Mouse (Mus musculus): Measurements from ENCODE around the gene Dbx1. TPM values are rescaled to one million over a fixed set of nuclear protein-coding genes. Genes with fewer than 3 reads are reported as not detected.
A peak's percentile ranks its signal among the peaks of the same experiment; 100 is the strongest.

The Dbx1 gene
- polyA plus RNA-seq, 1 experiment = not detected

DNA sequence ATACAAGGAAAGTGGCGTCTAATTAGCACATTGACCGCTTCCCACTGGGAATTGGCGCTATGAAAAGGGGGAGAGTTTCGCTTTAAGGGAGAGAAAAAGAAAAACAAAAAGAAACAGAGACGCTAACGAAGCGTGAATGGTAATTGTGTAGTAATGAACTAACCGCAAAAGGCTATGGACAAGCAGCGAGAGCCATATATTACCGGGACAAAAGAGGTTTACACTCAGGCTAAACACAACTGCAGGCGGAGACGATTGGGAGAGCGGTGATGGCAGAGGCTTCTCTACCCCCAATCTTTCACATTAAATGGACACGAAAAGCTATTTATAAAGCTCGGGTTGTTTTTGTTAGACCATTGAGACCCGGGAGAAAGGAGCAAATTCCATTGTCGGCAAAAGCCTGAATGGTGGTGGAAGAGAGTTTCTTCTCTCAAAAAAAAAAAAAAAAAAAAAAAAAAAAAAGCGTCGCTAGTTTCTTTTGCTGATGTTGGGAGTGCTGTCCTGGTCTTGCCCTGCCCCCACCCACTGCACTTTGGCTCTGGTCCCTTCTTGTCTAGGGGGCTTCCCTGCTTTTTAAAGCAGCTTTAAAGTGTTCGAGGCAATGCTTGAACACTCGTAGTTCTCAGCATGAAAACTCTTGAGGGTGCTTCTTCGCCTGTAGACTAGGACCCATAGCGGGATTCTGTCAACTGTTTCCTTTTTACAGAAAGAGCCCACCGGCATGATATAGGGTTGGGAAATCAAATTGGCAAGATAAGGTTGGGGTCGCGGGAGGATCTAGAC is 2.2 kb downstream of the Dbx1 start:
- 2% methylated on average over 26 of the region's 26 CpGs for WGBS
- no peak for DNase-seq (ENCODE audit: low read depth, low spot score)

DNA sequence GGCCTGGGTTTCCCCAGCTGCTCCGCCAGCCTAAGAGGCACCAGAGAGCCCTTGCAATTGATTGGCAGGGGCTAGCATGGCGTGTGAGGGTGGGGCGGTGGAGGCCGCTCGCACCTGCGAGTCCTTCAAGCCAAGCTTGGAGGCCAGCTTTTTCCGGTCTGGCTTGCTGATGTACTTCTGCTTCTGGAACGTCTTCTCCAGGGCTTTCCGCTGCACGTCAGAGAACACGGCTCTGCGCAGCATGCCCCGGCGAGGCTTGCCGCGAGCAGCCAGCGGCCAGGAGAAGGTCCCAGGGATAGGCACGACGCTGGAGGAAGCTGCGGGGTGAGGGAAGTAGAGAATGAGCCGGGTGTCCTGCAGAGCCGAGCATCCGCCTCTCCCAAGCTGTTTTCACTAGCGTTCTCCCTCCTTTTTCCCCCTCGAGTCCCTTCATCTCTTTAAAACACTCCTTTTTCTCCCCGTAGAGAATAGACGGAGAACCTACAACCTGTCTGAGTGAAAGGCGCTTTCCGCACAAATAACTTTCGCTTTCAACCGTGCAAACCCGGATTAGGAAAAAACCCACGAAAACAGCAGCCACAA is 3.2 kb downstream of the Dbx1 start:
- DNase-seq (ENCODE audit: low read depth, low spot score) = no peak
- 1% methylated on average over 33 of the region's 33 CpGs for WGBS

DNA sequence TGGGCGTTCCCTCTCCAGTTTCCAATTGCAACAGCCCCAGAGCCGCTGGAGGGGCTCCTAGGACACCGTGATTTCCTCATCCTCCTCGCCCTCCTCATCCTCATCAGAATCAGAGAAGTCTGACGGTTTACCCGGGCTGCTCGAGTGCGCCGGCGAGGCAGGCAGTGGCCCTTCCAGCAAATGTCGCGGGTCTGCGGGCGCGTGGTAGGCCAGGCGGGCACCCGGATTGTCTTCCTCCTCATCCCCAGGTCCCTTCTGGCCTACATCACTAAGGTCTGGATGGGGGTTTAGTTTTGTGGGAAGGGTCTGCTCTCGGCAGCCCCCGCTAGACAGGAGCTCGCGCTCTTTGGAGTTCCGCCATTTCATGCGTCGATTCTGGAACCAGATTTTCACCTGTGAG is 4.3 kb downstream of the Dbx1 start:
- 6% methylated on average over 24 of the region's 24 CpGs for WGBS
- no peak for DNase-seq (ENCODE audit: low read depth, low spot score)

DNA sequence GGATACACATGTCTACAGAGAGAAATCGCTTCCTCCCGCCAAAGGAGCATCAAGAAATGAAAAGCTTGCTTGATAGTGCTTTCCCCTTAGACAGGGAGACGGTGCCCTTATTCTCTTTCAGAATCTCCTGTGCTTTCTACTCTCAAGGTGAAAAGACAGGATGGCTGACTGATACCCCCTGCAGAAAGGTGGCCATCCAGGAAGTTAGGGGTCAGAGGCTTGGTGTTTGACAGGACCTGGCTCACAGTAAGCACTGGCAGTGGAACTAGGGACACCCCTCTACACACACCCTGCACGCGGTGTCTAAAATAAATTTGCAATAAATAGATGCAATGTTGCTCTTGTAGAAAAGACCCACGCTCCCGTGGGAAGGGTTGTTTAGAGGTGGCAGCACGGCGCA is 4.8 kb downstream of the Dbx1 start:
- DNase-seq (ENCODE audit: low read depth, low spot score) = no peak
- WGBS = 19% methylated on average over 9 of the region's 9 CpGs

DNA sequence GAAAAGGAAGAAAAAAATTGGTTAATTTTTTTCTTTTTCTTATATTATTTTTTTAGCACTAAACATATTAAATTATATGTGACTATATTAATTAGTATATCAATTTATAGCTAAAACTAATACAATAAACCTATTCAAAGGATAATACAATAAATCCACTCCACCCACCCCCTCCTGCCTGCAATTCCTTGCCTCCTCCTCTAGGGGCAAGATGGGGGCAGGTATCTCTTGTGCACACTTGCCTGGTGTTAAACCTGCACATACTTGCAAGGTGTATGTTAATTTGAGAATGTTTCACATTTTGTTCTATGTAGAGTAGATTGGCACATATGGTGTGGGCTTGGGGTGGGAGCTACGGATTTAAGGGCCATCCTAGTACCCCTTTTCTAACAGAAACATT is 16.5 kb downstream of the Dbx1 start:
- DNase-seq (ENCODE audit: low read depth, low spot score) = no peak
- 86% methylated on average over 1 of the region's 1 CpGs for WGBS

DNA sequence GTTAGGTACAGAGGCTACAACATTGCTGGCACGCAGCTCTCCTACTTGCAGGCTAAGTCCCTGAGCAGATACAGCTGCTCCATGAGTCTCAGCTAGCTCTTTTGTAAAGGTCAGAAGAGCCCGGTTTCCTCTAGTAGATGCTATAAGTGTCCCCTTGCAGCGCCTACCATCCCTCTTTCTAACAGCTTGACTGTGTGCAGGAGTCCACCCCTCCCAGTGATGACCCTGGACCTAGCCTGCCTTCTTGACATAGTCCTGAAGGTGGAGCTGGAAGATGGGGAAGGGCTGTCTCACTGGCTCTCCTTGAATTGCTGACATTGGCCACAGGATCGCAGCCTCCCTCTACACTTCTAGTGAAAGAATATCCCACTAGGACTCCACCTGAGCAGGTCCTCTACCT is 19.6 kb downstream of the Dbx1 start:
- WGBS = 84% methylated on average over 4 of the region's 4 CpGs
- DNase-seq (ENCODE audit: low read depth, low spot score) = no peak

DNA sequence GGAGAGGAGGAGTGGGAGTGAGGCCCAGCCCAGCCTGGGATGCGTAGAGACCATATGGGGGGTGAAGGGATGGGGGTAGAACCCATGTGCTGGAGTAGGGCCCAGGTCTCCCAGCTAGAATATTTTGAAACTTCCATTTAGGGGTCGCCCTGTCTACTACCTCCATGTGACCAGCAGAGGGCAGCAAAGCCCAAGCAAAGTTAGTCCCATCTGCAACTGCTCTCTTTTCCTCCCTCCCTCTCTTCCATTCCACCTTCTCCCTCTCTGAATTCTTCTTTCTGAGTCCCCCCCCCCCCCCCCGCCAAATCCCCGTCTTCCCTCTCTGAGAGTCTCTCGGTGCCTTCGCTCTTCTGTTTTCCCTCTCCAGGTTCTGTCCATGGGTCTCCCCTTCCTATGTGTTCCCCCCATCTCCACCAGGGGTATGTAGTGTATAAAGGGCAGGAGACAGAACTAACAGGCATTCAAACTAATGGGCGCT is 20.4 kb downstream of the Dbx1 start:
- peak; percentile 27 for DNase-seq (ENCODE audit: low read depth, low spot score)
- WGBS = 4% methylated on average over 7 of the region's 7 CpGs

DNA sequence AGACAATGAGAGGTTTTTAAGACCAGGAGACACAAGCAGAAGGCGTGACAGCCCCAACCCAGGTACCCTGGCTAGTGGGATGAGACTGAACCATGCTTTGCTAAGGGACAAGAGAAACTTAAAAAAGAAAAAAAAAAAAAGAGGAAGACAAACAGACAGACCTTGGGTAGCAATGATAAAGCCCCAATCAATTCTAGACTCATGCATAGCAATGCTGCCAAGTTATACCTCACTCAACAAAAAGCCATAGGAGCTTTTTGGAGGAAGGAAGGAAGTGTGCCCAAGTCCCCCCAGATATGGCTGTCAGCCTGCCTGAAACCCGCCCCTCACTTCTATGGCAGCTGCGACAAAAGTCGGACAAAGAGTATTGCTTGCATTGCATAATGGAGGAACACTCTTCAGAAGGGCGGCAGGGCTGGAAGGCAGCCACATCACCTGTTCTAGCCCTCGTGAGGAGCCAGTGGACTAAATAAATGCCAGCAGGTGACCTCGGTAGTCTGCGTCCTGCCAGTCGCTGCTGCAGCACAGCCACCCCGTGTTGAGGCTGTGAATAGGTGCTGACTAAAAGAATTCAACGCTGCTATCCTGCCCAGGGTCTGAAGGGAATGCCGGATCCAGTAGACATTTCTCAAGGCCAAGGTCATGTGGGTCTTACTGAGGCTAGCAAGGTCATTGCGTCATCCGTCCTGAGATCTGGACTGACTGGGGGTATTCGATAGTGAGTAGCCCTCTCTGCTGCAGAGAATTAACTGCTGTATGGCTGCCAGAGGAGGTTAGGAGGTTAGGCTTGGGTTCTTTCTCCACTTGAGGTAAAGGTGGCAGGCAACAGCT is 31.5 kb downstream of the Dbx1 start:
- no peak for DNase-seq (ENCODE audit: low read depth, low spot score)
- 86% methylated on average over 15 of the region's 15 CpGs for WGBS

DNA sequence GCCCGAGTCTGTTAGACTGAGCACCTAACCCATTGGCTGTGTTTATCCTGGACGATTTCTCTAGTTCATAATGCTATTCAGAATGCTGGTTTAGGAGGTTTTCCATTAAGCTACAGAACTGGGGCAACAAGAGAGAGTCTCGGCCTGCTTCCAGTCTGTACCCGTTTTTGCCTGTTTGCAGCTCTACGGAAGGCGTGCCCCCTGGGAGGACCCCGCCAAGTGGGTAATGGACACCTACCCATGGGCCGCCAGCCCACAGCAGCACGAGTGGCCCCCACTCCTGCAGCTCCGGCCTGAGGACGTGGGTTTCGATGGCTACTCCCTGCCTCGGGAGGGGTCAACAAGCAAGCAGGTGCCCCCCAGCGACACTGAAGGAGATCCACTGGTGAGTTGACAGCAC is 32.4 kb downstream of the Dbx1 start:
- 94% methylated on average over 14 of the region's 14 CpGs for WGBS

DNA sequence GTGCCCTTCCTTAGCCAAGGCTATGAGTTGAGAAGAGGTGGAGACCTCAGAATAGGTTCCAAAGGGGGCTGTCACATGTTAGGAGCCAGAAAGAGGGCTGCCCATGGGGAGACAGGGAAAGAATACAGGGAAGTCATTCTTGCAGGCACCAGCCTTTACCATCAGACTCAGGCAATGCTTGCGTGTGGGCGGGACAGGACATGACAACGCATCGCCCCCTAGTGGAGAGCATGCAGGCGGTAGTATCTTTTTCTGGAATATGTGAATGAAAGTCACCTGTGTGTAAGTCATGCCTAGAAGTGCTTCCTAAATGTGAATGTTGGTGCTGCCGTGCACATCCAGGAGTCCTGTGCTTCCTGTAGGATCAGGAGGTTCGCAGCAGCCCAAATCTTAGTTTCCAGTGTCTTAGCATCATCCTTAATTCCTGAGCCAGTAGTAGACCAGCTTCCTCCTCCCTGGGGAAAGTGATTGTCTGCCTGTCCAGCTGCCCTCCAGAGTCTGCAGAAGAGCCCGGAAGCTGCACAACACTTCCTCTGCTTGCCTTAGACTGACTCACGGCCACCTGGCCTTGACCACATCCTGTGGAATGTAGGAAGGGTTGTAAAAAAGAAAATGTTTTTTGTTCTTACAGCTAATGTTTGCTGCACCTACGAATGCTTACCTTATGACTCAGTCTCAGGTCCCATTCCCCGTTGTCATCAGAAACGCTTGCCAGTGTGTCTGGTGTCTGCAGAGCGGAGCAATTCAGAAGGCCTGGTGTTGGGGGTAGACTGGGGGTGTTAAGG is 35.3 kb downstream of the Dbx1 start:
- DNase-seq (ENCODE audit: low read depth, low spot score) = peak; percentile 44
- WGBS = 18% methylated on average over 13 of the region's 13 CpGs

More for the DNA sequence above, 32.4 kb downstream of the Dbx1 start:
- DNase-seq (ENCODE audit: low read depth, low spot score) = no peak

DNA sequence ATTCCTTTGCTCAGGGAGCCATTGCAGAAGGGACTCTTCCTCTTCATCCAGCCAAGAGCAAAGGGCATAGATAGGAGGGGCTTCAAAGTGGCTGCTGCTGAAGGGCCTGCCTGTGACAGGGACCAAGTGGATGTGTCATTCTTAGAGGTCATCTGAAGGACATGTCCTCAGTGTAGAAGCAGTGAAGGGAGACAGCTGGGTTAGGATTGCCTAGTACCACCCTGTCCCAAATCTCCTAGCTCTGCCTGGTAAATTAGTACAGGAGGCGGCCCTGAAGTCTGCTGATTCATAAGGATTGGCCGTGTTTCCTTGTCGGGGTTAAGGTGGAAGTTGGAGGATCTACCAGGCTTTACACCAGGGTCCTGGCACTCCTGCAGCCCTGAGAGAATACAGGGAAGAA is 36.7 kb downstream of the Dbx1 start:
- DNase-seq (ENCODE audit: low read depth, low spot score) = no peak
- 81% methylated on average over 3 of the region's 3 CpGs for WGBS

DNA sequence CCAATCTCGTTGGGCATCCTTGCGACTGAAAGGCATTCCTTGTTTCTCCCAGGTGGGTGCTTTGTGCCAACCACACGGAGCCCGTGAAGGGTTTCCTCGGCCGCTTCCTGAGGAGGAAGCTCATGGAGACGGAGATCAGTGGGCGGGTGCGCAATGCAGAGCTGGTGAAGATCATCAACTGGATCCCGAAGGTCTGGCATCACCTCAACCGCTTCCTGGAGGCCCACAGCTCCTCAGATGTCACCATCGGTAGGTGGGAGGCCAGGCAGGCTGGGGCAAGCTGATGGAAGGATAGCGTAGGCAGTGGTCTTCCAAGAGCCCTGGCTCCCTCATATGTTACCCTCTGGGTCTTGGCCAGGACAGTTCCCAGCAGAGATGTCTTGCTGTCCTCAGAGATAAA is 38.4 kb downstream of the Dbx1 start:
- 89% methylated on average over 13 of the region's 13 CpGs for WGBS
- no peak for DNase-seq (ENCODE audit: low read depth, low spot score)

DNA sequence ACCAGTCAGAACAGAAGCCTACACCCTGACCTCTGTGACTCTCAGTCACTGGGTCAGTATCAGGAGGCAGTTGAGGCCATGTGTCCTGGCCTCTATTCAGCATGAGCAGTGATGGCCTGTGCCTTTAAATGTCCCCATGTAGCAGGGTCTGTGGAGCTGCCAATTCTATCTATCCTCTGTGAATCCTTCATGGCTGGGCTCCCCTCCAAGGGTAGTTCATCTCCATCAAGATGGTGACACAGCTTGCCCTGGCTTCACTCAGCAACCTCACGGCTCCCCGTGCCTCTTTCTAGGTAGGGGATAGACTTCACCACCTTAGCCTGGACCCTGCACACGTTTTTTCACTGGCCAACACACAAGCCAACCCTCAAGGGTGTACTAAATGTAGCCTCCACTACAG is 38.9 kb downstream of the Dbx1 start:
- 87% methylated on average over 3 of the region's 3 CpGs for WGBS

DNA sequence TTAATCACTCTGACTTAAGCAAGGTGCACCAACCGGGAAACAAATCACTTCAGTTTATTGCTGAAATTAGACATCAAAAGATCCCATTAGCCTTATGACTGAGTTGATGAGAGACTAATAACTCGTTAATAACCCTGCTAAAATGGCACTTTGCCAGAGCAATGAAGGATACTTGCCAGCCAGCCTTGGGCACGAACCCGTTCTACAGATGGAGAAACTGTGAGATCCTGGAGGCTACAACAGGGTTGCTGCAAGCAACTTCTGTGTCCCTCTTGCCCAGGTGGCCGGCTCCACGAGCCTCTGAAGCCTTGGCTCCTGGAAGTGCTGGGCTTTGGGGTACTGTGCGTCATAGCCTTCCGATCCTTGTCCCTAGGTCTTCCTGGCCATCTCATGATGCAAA is 47.0 kb downstream of the Dbx1 start:
- 88% methylated on average over 8 of the region's 8 CpGs for WGBS
- DNase-seq (ENCODE audit: low read depth, low spot score) = no peak

More for the DNA sequence above, 38.9 kb downstream of the Dbx1 start:
- no peak for DNase-seq (ENCODE audit: low read depth, low spot score)

DNA sequence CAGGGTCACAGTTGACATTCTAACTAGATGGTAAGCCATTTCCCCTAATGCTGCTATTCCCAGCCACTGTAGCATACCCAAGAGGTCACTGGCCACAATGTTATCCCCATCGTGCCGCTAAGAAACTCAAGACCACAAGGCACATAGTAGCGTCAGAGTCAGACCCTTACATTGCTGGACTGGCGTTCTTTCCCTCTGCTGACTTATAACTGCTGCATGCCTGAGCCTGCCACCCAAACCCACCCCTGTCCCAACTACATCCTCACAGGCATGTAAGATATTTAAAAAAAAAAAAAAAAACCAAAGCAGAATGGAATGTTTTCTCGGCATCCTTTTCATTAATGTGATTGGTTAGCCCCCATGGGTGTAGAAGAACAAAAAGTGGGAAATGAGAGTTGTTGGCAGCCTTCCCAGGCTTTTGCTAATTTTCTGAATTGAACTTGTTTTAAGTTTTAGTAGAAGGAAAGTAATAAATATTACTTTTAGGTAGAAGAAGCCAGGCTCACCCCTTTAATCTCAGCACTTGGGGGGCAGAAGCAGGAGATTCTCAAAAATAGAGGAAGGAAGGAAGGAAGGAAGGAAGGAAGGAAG is 50.0 kb downstream of the Dbx1 start:
- WGBS = 85% methylated on average over 5 of the region's 5 CpGs
- DNase-seq (ENCODE audit: low read depth, low spot score) = no peak

DNA sequence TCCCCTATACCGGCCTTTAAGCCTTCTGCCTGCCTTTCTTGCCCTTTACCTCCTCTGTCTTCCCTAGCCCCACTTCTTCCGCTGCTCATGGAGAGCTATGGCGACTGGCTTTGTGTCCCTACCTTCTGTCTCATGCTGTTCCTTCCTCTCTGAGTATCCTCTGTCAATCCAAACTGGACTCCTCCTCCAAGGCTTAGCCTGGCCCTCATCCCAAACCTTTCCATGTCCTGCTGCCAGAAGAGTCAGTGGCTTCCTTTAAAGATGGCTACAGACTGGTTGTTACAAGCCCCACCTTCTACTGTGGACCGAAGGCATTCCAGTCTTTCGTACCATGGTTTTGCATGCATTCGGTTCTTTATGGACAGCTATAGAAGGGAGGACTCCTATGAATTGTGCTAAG is 53.5 kb downstream of the Dbx1 start:
- DNase-seq (ENCODE audit: low read depth, low spot score) = no peak
- WGBS = 96% methylated on average over 6 of the region's 6 CpGs

DNA sequence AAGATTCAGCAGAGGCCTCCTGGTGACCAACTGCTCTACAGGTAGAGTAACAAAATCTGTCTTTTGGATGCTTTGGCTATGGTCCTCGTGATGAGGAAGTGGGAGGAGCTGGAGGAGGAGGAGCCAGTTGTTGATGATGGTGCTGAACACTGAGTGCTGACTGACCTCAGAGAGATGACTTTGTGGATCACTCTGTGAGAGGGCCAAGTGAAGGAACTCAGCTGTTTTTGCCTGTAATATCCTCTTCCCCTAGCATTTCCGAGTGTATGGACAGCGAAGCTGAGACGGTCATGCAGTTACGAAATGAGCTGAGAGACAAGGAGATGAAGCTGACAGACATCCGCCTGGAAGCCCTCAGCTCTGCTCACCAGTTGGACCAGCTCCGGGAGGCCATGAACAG is 54.1 kb downstream of the Dbx1 start:
- 80% methylated on average over 7 of the region's 7 CpGs for WGBS
- DNase-seq (ENCODE audit: low read depth, low spot score) = no peak

DNA sequence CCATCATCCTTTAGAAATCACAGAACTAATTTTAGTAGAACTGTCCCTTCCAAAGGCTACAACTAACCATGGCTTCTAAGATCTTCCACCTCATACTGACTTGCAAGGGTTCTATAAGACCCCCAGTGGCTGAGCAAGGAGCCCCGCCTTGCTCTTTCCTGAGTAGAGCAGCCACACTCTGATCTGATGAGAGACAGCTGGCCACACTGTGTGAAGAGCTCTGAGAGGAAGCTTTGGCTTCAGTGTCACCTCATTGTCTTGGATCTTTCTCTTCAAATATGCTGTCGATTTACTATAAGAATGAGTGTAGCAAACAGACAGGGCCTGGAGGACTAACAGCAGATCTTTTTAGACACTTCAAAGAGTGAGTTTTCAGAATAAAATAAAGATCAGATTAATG is 54.7 kb downstream of the Dbx1 start:
- no peak for DNase-seq (ENCODE audit: low read depth, low spot score)

More for the DNA sequence above, 54.7 kb downstream of the Dbx1 start:
- WGBS = 86% methylated on average over 2 of the region's 2 CpGs
